Mouse (Mus musculus) embryonic facial prominence, embryonic 10.5 days (tissue): ENCODE measurements at regions not wholly inside any gene's neighbourhood (a gene's known extent, or its start where the extent isn't known, plus 50 kb on each side); places are given as distances from the start of the nearest gene placed in this dataset.

ENCODE experiments used
- DNase-seq: peaks from one replicate; pipeline ENCODE4 v3.0.0-alpha.2; 2017; ENCODE audit warnings: low spot score
- H3K27ac ChIP-seq: fragments of 300-500 bp; sonication (generic); replicated peaks from 2 replicates; pipeline ENCODE4 v1.5.1; 2016; ENCODE audit warnings: mild to moderate bottlenecking
- H3K27me3 ChIP-seq: fragments of 300-500 bp; sonication (generic); replicated peaks from 2 replicates; pipeline ENCODE4 v1.6.1; 2016; ENCODE audit warnings: low read depth, mild to moderate bottlenecking; ENCODE audit not compliant: poor library complexity, severe bottlenecking
- H3K36me3 ChIP-seq: fragments of 300-500 bp; sonication (generic); replicated peaks from 2 replicates; pipeline ENCODE4 v1.6.1; 2016; ENCODE audit warnings: mild to moderate bottlenecking, moderate library complexity
- H3K4me1 ChIP-seq: fragments of 300-500 bp; sonication (generic); 2 replicates; pipeline ENCODE4 v1.6.1; 2016
- H3K4me3 ChIP-seq: fragments of 300-500 bp; sonication (generic); 2 replicates; pipeline ENCODE4 v1.5.1; 2016; ENCODE audit warnings: mild to moderate bottlenecking, moderate library complexity
- H3K9me3 ChIP-seq: fragments of 300-500 bp; sonication (generic); 2 replicates; pipeline ENCODE4 v1.6.1; 2016; ENCODE audit warnings: mild to moderate bottlenecking
- WGBS: fragments of 180-500 bp; shearing (Covaris S2); methylation state at CpG from one replicate; pipeline ENCODE4 v1.1.7; 2016; 5-methylcytosine and 5-hydroxymethylcytosine counted together

GRCm38 (mm10) chr19:15495532-15495931, 451.6 kb downstream of the Psat1 start:
- Histone ChIP-seq H3K4me3 (no peak overlapping the region), H3K27ac (no peak overlapping the region), H3K4me1 (no peaks in the 10 kb centered on the region), H3K27me3 (no peaks in the 10 kb centered on the region), H3K36me3 (no peaks in the 10 kb centered on the region), H3K9me3 (no peaks in the 10 kb centered on the region)
- WGBS = 86% methylated on average over 1 of the region's 1 CpGs
- no peak for DNase-seq

- Histone ChIP-seq H3K27ac (no peak overlapping the region), H3K9me3 (no peaks in the 10 kb centered on the region), H3K36me3 (no peaks in the 10 kb centered on the region), H3K4me1 (no peaks in the 10 kb centered on the region), H3K27me3 (no peaks in the 10 kb centered on the region), H3K4me3 (no peak overlapping the region)
- DNase-seq = no peak
- WGBS = 91% methylated on average over 5 of the region's 5 CpGs
Observed at GRCm38 (mm10) chr19:15487576-15487975, 459.6 kb downstream of the Psat1 start.

- Histone ChIP-seq H3K4me1 (no peaks in the 10 kb centered on the region), H3K27me3 (no peaks in the 10 kb centered on the region), H3K27ac (no peak overlapping the region), H3K4me3 (no peak overlapping the region), H3K36me3 (no peaks in the 10 kb centered on the region), H3K9me3 (no peaks in the 10 kb centered on the region)
- 52% methylated on average over 8 of the region's 8 CpGs for WGBS
- DNase-seq = no peak
Observed at GRCm38 (mm10) chr19:15481605-15482004, 465.5 kb downstream of the Psat1 start.

- Histone ChIP-seq H3K4me1 (0 out of 2 replicates have a peak, but pooled peaks cover 4% of the 10 kb centered on the region), H3K9me3 (no peaks in the 10 kb centered on the region), H3K27me3 (no peaks in the 10 kb centered on the region), H3K27ac (no peak overlapping the region), H3K36me3 (no peaks in the 10 kb centered on the region), H3K4me3 (no peak overlapping the region)
- WGBS = 93% methylated on average over 10 of the region's 10 CpGs
- no peak for DNase-seq
Observed at GRCm38 (mm10) chr19:15469541-15469940, 477.6 kb downstream of the Psat1 start.

GRCm38 (mm10) chr19:15466713-15467112, 480.4 kb downstream of the Psat1 start:
- Histone ChIP-seq H3K4me3 (no peak overlapping the region), H3K27ac (no peak overlapping the region), H3K9me3 (no peaks in the 10 kb centered on the region), H3K36me3 (no peaks in the 10 kb centered on the region), H3K27me3 (no peaks in the 10 kb centered on the region), H3K4me1 (0 out of 2 replicates have a peak, but pooled peaks cover 4% of the 10 kb centered on the region)
- no peak for DNase-seq
- WGBS = 92% methylated on average over 8 of the region's 8 CpGs

- Histone ChIP-seq H3K9me3 (no peaks in the 10 kb centered on the region), H3K27me3 (no peaks in the 10 kb centered on the region), H3K4me3 (no peak overlapping the region), H3K27ac (no peak overlapping the region), H3K4me1 (0 out of 2 replicates have a peak, but pooled peaks cover 4% of the 10 kb centered on the region), H3K36me3 (no peaks in the 10 kb centered on the region)
- peak; percentile 39 for DNase-seq
- 57% methylated on average over 9 of the region's 9 CpGs for WGBS
Observed at GRCm38 (mm10) chr19:15465063-15465760, 481.9 kb downstream of the Psat1 start.

- peaks cover 10% of the 10 kb centered on the region for H3K4me1 ChIP-seq
- no peaks in the 10 kb centered on the region for H3K9me3 ChIP-seq
- H3K27me3 ChIP-seq = no peaks in the 10 kb centered on the region
- no peak overlapping the region; the same call in 1 of the 2 replicates for H3K27ac ChIP-seq
- H3K4me3 ChIP-seq = no peak overlapping the region
- WGBS = 61% methylated on average over 4 of the region's 4 CpGs
- H3K36me3 ChIP-seq = no peaks in the 10 kb centered on the region
- no peak for DNase-seq
Observed at GRCm38 (mm10) chr19:15457793-15458192, 489.3 kb downstream of the Psat1 start.

GRCm38 (mm10) chr19:15456943-15457735, 490.0 kb downstream of the Psat1 start:
- Histone ChIP-seq H3K36me3 (no peaks in the 10 kb centered on the region), H3K4me3 (no peak overlapping the region), H3K27me3 (no peaks in the 10 kb centered on the region), H3K4me1 (peaks cover 10% of the 10 kb centered on the region), H3K27ac (no peak overlapping the region; the same call in 1 of the 2 replicates), H3K9me3 (no peaks in the 10 kb centered on the region)
- peak; percentile 49 for DNase-seq
- 42% methylated on average over 9 of the region's 9 CpGs for WGBS

GRCm38 (mm10) chr19:15448989-15449388, 498.1 kb downstream of the Psat1 start:
- Histone ChIP-seq H3K4me3 (no peak overlapping the region), H3K36me3 (no peaks in the 10 kb centered on the region), H3K27me3 (no peaks in the 10 kb centered on the region), H3K4me1 (no peaks in the 10 kb centered on the region), H3K27ac (no peak overlapping the region), H3K9me3 (no peaks in the 10 kb centered on the region)
- WGBS = 60% methylated on average over 5 of the region's 5 CpGs
- DNase-seq = no peak

- no peak overlapping the region for H3K27ac ChIP-seq
- WGBS = 92% methylated on average over 5 of the region's 5 CpGs
Observed at GRCm38 (mm10) chr19:15431798-15432197, 515.3 kb downstream of the Psat1 start.

GRCm38 (mm10) chr19:15421311-15421710, 525.8 kb downstream of the Psat1 start:
- no peaks in the 10 kb centered on the region for H3K9me3 ChIP-seq
- no peaks in the 10 kb centered on the region for H3K36me3 ChIP-seq
- WGBS = 58% methylated on average over 3 of the region's 3 CpGs
- H3K4me1 ChIP-seq = no peaks in the 10 kb centered on the region
- DNase-seq = no peak
- H3K27me3 ChIP-seq = no peaks in the 10 kb centered on the region
- no peak overlapping the region for H3K27ac ChIP-seq
- no peak overlapping the region for H3K4me3 ChIP-seq

More at GRCm38 (mm10) chr19:15431798-15432197, 515.3 kb downstream of the Psat1 start:
- Histone ChIP-seq H3K4me1 (no peaks in the 10 kb centered on the region), H3K4me3 (no peak overlapping the region), H3K36me3 (no peaks in the 10 kb centered on the region), H3K27me3 (no peaks in the 10 kb centered on the region), H3K9me3 (no peaks in the 10 kb centered on the region)
- no peak for DNase-seq

- Histone ChIP-seq H3K4me1 (no peaks in the 10 kb centered on the region), H3K36me3 (no peaks in the 10 kb centered on the region), H3K4me3 (no peak overlapping the region), H3K27me3 (no peaks in the 10 kb centered on the region), H3K9me3 (no peaks in the 10 kb centered on the region), H3K27ac (no peak overlapping the region)
- WGBS = 76% methylated on average over 3 of the region's 3 CpGs
- DNase-seq = no peak
Observed at GRCm38 (mm10) chr19:15398624-15399023, 548.5 kb downstream of the Psat1 start.

- no peak for DNase-seq
- WGBS = 83% methylated on average over 8 of the region's 8 CpGs
- Histone ChIP-seq H3K4me1 (peaks cover 3% of the 10 kb centered on the region; the same call in 1 of the 2 replicates), H3K27ac (no peak overlapping the region), H3K4me3 (no peak overlapping the region), H3K36me3 (no peaks in the 10 kb centered on the region), H3K9me3 (no peaks in the 10 kb centered on the region), H3K27me3 (no peaks in the 10 kb centered on the region)
Observed at GRCm38 (mm10) chr19:15371682-15372081, 575.5 kb downstream of the Psat1 start.
